Mouse (Mus musculus): ENCODE results near the gene Edn3. TPM values are rescaled to one million over a fixed set of nuclear protein-coding genes. Genes with fewer than 3 reads are reported as not detected.

The Edn3 gene
- under 1 TPM; 0.24 to 0.37 TPM for total RNA-seq (2021)

GRCm38 (mm10) chr2:174760479-174761121 is at the start of gene Edn3:
Edn3 (plus strand) TSS chr2:174760619.
- DNase-seq = no peak
- intact Hi-C loops (cut with DNase I) = no loop called here

GRCm38 (mm10) chr2:174712043-174712442 is 48.4 kb upstream of the Edn3 start:
- no peak for DNase-seq
- intact Hi-C loops (cut with DNase I) = no loop called here

DNA sequence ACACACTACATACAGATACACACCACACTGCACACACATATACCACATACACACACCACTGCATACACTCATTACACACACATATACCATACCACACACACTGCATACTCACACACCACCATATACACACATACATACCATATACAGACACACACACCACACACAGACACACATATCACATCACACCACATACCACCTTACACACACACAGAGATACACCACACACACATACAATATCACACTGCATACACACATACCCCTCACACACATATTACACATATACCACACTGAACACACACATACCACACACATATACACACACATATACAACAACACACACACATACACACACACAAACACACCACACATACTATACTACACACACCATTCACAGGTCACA is 44.5 kb upstream of the Edn3 start:
- intact Hi-C loops (cut with DNase I) = no loop called here
- DNase-seq = no peak

DNA sequence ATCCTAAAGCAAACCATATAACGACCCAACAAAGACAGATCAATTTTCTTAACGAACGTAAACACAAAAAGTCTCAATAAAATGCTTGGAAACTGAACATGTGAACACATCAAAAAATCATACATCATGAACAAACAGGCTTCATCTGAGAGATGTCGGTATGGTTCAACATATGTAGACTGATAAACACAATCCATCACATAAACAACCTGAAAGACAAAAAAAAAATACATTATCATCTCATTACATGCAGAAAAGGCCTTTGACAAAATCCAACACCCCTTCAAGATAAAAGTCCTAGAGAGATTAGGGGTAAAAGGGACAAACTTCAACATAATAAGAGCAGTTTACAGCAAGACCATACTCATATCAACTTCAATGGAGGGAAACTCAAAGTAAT is 42.6 kb upstream of the Edn3 start:
- no peak for DNase-seq
- intact Hi-C loops (cut with DNase I) = no loop called here

GRCm38 (mm10) chr2:174727114-174727823 is 33.1 kb upstream of the Edn3 start:
- intact Hi-C loops (cut with DNase I) = no loop called here
- DNase-seq = no peak

DNA sequence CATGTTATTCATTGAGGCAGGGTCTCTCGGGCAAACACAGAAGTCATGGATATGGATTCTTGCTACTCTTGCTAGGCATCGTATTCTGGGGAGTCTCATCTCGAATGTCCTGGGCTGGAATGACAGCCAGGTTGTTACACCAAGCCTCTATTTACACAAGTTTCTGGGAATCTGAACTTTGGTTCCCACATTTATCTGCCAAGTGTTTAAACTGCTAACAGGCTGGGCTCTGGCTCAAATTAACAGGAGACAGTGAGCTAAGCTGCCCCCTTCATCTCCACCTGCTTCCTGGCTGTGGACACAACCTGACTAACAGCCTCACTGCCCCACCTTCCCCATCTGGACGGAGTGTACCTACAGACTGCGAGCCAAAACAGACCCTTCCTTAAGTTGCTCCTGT is 28.5 kb upstream of the Edn3 start:
- intact Hi-C loops (cut with DNase I) = no loop called here
- DNase-seq = no peak

DNA sequence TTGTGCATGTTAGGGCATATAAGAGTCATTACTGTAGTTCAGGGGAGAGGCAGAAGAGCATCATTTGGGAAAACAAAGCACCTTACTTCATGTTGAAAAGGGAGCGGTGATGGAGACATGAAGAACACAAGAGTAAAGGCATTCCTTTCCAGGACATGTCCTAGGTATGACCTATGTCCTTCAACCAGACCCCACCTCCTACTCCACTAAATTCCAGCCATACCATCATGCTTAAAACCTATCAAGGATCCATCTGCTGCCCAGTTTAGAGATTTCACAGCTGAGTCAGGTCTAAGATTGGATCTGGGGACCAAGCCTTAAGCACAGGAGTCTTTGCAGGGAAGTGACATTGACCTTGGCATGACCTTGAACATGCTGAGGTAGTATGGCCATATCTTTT is 25.1 kb upstream of the Edn3 start:
- intact Hi-C loops (cut with DNase I) = no loop called here
- no peak for DNase-seq

GRCm38 (mm10) chr2:174747182-174747581 is 13.2 kb upstream of the Edn3 start:
- no peak for DNase-seq
- intact Hi-C loops (cut with DNase I) = no loop called here

DNA sequence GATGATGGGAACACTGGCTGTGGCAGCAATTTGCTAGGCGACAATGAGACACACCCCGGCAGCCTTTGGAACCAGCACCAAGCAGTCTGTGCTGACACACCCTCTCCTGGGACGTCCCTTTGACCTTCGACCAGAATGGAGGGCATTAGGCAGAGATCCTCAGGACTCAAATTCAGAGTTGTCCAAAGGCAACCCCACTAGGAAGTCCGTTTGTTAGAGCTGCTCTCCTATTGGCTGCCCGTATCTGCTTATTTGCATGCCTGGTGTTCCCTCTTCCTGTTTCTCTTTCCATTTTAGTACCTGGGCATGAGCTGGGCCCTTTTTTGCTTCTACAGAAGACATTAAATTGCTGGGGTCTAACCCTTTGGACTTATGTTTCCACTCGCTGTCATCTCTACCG is 12.0 kb upstream of the Edn3 start:
- intact Hi-C loops (cut with DNase I) = no loop called here

DNA sequence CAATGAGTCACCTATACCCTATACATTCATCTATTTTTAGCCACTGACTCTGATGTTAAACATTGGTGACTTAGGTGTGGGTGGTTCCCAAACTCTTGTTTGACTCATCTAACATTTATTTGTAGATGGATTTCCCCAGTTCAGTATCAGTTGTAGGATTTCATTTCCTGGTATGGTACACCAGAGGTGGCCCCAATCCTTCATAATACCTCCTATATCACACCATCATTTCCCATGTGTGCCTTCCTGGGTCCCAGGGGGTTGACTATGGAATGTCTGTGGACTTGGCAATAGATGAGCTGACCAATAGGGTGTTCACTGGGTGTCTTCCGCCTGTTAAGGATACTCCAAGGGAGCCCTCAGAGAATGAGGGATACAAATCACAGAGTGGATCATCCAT is 7.2 kb upstream of the Edn3 start:
- intact Hi-C loops (cut with DNase I) = no loop called here
- no peak for DNase-seq

More for the DNA sequence above, 12.0 kb upstream of the Edn3 start:
- DNase-seq = no peak

GRCm38 (mm10) chr2:174754231-174754630 is 6.2 kb upstream of the Edn3 start:
- DNase-seq = no peak
- intact Hi-C loops (cut with DNase I) = no loop called here

- DNase-seq = no peak
- intact Hi-C loops (cut with DNase I) = no loop called here
These were observed 1.2 kb upstream of the Edn3 start for GRCm38 (mm10) chr2:174759189-174759588.

DNA sequence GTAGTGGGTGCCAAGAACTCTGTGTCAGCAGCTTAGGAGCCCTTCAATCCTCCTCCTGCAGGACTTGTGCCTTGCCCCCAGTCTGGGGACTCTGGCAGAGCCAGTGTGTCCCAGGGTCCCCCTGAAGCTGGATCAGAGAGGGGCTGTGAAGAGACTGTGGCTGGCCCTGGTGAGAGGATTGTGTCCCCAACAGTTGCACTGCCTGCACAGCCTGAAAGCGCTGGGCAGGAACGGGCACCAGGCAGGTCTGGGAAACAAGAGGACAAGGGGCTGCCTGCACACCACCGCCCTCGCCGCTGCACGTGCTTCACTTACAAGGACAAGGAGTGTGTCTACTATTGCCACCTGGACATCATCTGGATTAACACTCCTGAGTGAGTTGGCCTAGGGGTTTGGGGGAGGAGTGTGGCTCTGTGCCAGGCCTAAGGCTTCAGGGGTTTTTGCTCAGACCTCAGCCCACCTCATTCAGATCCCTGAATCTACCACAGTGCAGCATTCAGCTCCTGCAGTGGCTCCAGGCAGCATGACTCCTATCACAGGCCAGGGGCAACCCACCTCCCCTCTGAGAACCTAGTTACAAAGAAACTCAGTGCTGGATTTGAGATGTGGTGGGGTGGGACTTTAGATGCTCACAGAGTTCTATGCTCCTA is 1.2 kb downstream of the Edn3 start:
- DNase-seq = no peak
- intact Hi-C loops (cut with DNase I) = no loop called here

DNA sequence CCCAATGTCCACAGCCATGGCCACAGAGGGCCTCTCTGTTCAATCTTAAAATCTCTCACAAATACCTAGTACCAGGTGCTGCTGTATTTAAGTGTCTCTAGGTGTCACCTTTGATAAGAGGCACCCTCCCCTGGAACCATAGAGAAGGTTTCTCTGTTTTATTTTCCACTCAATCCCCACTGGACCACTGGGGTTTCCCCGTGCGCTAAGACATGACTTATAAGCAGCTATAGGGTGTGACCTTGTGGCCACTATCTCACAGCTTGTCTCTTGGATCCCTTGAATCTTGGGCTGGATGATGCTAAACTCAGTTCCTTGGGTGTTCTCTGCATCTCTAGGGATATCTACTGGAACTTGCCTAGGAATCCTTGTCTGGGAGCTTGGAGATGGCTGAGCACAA is 1.9 kb downstream of the Edn3 start:
- no peak for DNase-seq
- intact Hi-C loops (cut with DNase I) = no loop called here

DNA sequence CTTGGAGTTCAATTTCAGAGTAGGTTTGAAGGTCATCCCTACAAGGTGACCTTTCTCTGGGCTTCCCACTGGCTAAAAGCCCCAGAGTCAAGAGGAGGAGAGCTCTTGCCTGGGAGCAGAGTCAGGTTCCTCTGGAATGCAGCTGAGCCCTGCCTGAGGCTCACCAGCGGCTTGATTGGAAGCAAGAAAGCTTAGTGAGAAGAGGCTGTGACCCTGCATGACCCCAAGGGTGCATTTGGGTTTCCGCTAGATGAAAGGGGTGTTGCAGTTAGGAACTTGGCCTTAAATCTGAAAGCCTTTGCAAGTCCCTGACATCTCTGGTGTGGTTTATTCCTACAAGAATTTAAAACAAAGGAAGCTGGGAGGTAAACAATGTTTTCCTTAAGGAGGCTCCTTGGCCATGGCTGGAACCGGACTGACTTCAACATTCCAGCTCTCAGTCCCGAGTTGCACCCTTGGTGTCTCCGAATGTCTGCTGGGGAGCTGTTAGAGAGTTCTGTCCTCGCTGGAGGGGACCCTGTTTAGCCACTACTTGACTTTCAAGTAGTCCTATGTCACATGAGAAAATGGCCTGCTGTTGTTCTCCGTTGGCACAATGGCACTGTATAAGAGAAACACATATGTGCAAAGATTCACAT is 8.6 kb downstream of the Edn3 start:
- intact Hi-C loops (cut with DNase I) = no loop called here
- DNase-seq = no peak

DNA sequence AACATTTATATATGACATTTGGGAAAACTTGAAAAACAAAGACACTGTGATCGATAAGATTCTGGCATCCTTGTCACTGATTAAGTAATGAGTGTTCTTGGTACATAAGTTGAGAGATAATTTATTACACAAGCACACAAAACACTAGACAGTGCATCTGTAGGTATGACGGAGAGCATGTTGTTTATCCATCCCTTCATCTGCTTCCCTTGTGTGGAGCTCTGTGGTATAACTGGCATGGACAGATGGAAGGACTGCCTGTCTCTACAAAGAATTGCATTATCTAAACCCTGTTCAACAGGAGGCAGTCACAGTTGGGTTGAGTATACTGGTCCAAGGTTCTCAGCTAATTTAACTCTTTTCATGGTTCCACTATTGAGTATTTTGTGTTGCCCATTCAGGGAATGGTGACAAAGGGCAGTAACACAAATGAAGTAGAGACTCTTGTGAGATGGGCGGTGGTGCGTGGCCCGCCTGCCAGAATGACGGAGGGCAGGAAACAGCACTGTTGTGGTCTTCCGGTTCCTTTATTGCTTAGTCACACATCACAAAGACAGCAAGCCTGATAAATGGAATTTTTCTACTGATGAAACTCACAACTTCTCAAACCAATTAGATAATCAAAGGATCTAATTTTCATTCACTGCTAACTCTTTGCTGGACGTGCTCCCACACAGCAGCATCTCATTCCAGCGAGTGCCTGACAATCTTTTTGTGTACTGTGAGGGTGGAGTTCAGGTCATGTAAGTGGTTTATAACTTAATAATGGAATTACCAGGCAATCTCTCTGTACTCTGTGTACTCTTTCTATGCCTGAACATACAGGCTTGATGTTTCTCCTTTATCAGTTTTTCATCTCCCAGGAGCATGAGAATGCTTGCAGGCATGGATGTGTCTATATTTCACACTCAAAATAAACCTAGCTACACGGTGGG is 14.0 kb downstream of the Edn3 start:
- intact Hi-C loops (cut with DNase I) = no loop called here
- no peak for DNase-seq

DNA sequence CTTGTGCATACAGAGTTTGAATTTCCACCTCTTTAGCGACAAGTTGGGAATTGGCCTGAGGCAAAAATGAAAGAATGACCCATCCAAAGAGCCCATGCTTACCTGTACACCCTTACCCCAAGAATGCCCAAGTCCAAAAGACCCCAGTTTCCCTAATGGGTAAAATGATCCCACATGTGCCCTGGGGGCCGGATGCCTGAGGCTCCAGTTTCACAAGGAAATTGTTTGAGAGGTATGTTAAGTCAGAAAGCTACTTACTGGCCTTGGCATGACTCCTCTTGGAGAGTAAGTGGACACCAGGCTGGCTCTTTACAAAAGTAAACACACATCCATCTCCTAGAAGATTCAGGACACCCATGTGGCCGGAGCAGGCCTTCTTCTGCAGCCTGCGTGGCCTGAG is 21.6 kb downstream of the Edn3 start:
- intact Hi-C loops (cut with DNase I) = no loop called here
- no peak for DNase-seq

DNA sequence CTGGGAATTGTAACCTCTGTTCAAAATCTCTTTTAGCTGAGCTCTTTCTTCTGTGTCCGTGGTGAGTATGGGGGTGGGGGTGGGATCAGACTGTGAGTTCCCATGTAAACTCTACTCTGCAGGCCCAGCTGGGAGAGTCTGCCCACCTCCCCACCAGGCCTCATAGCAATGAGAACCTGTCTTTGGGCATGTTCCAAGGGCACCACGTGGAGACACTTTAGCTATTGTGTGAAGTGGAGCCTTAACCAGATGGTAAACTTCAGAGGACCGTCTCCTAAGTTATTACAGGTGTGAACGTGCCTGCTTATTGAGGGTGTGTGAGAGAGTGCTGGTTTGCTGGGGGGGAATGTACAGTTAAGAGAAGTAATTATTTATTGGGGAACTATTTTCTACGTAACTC is 22.5 kb downstream of the Edn3 start:
- intact Hi-C loops (cut with DNase I) = no loop called here

DNA sequence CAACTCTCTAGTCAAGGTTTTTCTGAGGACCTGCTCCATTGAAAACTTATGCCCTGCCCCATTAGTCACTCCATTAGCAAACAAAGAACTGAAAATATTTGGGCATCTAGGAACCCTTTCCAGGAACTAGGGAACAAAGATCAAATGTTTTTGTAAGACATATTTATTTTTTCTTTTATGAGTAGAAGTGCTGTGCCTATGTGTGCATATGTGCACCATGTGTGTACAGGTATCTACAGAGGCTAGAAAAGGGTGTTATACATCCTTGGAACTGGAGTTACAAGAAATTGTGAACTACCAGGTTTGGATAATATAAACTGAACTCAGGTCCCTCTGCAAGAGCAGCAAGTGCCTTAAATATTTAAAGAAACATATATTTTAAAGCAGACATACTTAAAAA is 28.4 kb downstream of the Edn3 start:
- DNase-seq = no peak
- intact Hi-C loops (cut with DNase I) = no loop called here

More for the DNA sequence above, 22.5 kb downstream of the Edn3 start:
- DNase-seq = no peak

DNA sequence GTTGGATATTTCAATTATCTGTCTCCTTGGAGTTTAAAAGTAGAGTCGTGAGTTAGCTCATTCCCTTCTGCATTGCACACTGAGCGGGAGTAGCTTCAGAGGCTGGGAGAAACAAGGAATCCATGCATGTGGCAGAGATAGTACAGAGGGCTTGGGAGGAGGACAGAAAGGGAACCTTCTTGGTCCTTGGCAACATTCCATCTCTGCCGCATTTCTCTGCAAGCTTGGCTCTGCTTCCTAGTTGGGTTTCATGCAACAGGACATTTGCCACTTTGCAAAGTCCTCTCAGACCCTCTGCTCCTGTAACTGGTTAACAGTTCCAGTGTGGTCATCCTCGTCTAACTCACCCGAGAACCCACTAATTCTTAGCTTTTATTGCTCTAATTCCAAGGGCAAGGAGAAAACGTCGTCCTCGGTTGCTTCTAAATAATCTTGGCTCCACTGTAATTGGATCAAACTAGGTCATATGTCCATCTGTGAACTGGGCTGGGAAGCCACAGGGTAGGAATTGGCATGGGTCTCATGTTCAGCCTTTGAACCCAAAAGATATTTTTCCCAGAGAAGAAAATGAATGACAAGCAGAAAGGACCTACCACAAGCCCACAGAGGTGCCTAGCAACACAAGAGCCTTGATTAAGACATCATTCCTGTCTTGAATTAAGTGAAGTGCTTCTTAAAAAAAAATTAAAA is 32.2 kb downstream of the Edn3 start:
- DNase-seq = no peak
- intact Hi-C loops (cut with DNase I) = no loop called here

Measured in heart, postnatal 10 days (tissue).